Mouse (Mus musculus): ENCODE measurements around the gene Ip6k3. TPM values are rescaled to one million over a fixed set of nuclear protein-coding genes. Genes with fewer than 3 reads are reported as not detected.

Gene Ip6k3
- total RNA-seq (2014; fragmentation: Nextera tagmentation) (not detected in 2 replicates), total RNA-seq (2017) (0.05 TPM in 1 of 2 replicates, not detected in the other), polyA plus RNA-seq (2012) (not detected in 2 replicates)

GRCm38 (mm10) chr17:27167545-27167944 is at the start of gene Ip6k3:
Gene Ip6k3 (minus strand): TSS chr17:27167795.
- ATAC-seq (ENCODE audit: extremely low read depth, insufficient number of reproducible peaks, low FRiP score, poor library complexity, severe bottlenecking) (no peak), DNase-seq (ENCODE audit: low spot score) (no peak)
- H3K9me3 ChIP-seq (replicated peaks) = no peaks in the 10 kb centered on the region
- H3K4me3 ChIP-seq (ENCODE audit: low read depth, low read length) = no peak within 1 kb of the TSS
- H3K27me3 ChIP-seq (ENCODE audit: insufficient read depth, low read length) = peaks cover 43% of the 10 kb centered on the region
- TF ChIP-seq GATA2 (IDR thresholded peaks at IDR 0.05; ENCODE audit: borderline replicate concordance, low read depth, low read length) (no peak), CTCF (IDR thresholded peaks at IDR 0.05; ENCODE audit: low read depth, low read length) (no peak)
- no peaks in the 10 kb centered on the region for H3K36me3 ChIP-seq (replicated peaks)
- H3K4me1 ChIP-seq (ENCODE audit: insufficient read depth, low read depth, low read length) = peaks cover 24% of the 10 kb centered on the region

GRCm38 (mm10) chr17:27212768-27213525 is 45.4 kb upstream of the Ip6k3 start:
- no peak for DNase-seq (ENCODE audit: low spot score)
- Histone ChIP-seq H3K9me3 (replicated peaks) (no peaks in the 10 kb centered on the region; the same call in 1 of the 2 replicates), H3K36me3 (replicated peaks) (no peaks in the 10 kb centered on the region), H3K4me3 (ENCODE audit: low read depth, low read length) (no peak overlapping the region), H3K27me3 (ENCODE audit: insufficient read depth, low read length) (peaks cover 19% of the 10 kb centered on the region), H3K4me1 (ENCODE audit: insufficient read depth, low read depth, low read length) (peaks cover 4% of the 10 kb centered on the region; the same call in 1 of the 2 replicates)
- no peak for ATAC-seq (ENCODE audit: extremely low read depth, insufficient number of reproducible peaks, low FRiP score, poor library complexity, severe bottlenecking)
- no peak for TF ChIP-seq TAL1 (conservative IDR thresholded peaks at IDR 0.05; ENCODE audit: low read depth, low read length)

- no peaks in the 10 kb centered on the region for H3K9me3 ChIP-seq (replicated peaks)
Measured at GRCm38 (mm10) chr17:27212006-27212405, 44.4 kb upstream of the Ip6k3 start.

GRCm38 (mm10) chr17:27207113-27207707 is 39.6 kb upstream of the Ip6k3 start:
- Histone ChIP-seq H3K27me3 (ENCODE audit: insufficient read depth, low read length) (peaks cover 26% of the 10 kb centered on the region), H3K4me3 (ENCODE audit: low read depth, low read length) (no peak overlapping the region), H3K9me3 (replicated peaks) (no peaks in the 10 kb centered on the region), H3K36me3 (replicated peaks) (peaks cover 5% of the 10 kb centered on the region), H3K4me1 (ENCODE audit: insufficient read depth, low read depth, low read length) (peaks cover 15% of the 10 kb centered on the region)
- TF ChIP-seq GATA1 (IDR thresholded peaks at IDR 0.05; ENCODE audit: borderline replicate concordance, low read length) (no peak), GATA2 (IDR thresholded peaks at IDR 0.05; ENCODE audit: borderline replicate concordance, low read depth, low read length) (no peak), TAL1 (conservative IDR thresholded peaks at IDR 0.05; ENCODE audit: low read depth, low read length) (no peak), POLR2AphosphoS5 (IDR thresholded peaks at IDR 0.05; ENCODE audit: insufficient replicate concordance, low read depth, low read length) (no peak), CTCF (IDR thresholded peaks at IDR 0.05; ENCODE audit: low read depth, low read length) (no peak)
- DNase-seq (ENCODE audit: low spot score) (no peak), ATAC-seq (ENCODE audit: extremely low read depth, insufficient number of reproducible peaks, low FRiP score, poor library complexity, severe bottlenecking) (no peak)

More at GRCm38 (mm10) chr17:27212006-27212405, 44.4 kb upstream of the Ip6k3 start:
- H3K4me1 ChIP-seq (ENCODE audit: insufficient read depth, low read depth, low read length) = peaks cover 4% of the 10 kb centered on the region; the same call in 1 of the 2 replicates
- no peak for ATAC-seq (ENCODE audit: extremely low read depth, insufficient number of reproducible peaks, low FRiP score, poor library complexity, severe bottlenecking)
- H3K27me3 ChIP-seq (ENCODE audit: insufficient read depth, low read length) = peaks cover 26% of the 10 kb centered on the region
- TF ChIP-seq GATA2 (IDR thresholded peaks at IDR 0.05; ENCODE audit: borderline replicate concordance, low read depth, low read length) (no peak), GATA1 (IDR thresholded peaks at IDR 0.05; ENCODE audit: borderline replicate concordance, low read length) (no peak), CTCF (IDR thresholded peaks at IDR 0.05; ENCODE audit: low read depth, low read length) (no peak), TAL1 (conservative IDR thresholded peaks at IDR 0.05; ENCODE audit: low read depth, low read length) (no peak), POLR2AphosphoS5 (IDR thresholded peaks at IDR 0.05; ENCODE audit: insufficient replicate concordance, low read depth, low read length) (no peak)
- no peak overlapping the region for H3K4me3 ChIP-seq (ENCODE audit: low read depth, low read length)
- no peaks in the 10 kb centered on the region for H3K36me3 ChIP-seq (replicated peaks)
- no peak for DNase-seq (ENCODE audit: low spot score)

GRCm38 (mm10) chr17:27204075-27204909 is 36.7 kb upstream of the Ip6k3 start, which contains the start of gene Lemd2:
Gene Lemd2 (minus strand): TSS chr17:27204469.
- DNase-seq (ENCODE audit: low spot score) (peak; percentile 94), ATAC-seq (ENCODE audit: extremely low read depth, insufficient number of reproducible peaks, low FRiP score, poor library complexity, severe bottlenecking) (peak; percentile 84)
- Histone ChIP-seq H3K9me3 (replicated peaks) (no peaks in the 10 kb centered on the region), H3K4me1 (ENCODE audit: insufficient read depth, low read depth, low read length) (peaks cover 38% of the 10 kb centered on the region), H3K4me3 (ENCODE audit: low read depth, low read length) (peak within 1 kb of the TSS; percentile 89), H3K27me3 (ENCODE audit: insufficient read depth, low read length) (peaks cover 13% of the 10 kb centered on the region), H3K36me3 (replicated peaks) (peaks cover 33% of the 10 kb centered on the region)
- TF ChIP-seq TAL1 (conservative IDR thresholded peaks at IDR 0.05; ENCODE audit: low read depth, low read length) = no peak
- 0 out of 2 replicates have a peak, but pooled peaks have one; percentile 42 for TF ChIP-seq POLR2AphosphoS5 (IDR thresholded peaks at IDR 0.05; ENCODE audit: insufficient replicate concordance, low read depth, low read length)
- no peak for TF ChIP-seq CTCF (IDR thresholded peaks at IDR 0.05; ENCODE audit: low read depth, low read length)
- no peak for TF ChIP-seq GATA1 (IDR thresholded peaks at IDR 0.05; ENCODE audit: borderline replicate concordance, low read length)
